Mouse (Mus musculus) liver, embryonic 16.5 days (tissue): Measurements from ENCODE around the gene Cyp1a1. TPM values are rescaled to one million over a fixed set of nuclear protein-coding genes. Genes with fewer than 3 reads are reported as not detected.

Source experiments
- ATAC-seq: fragments of 200-750 bp; cut with Nextera tagmentation; 2 replicates; pipeline ENCODE4 v1.8.0; 2017; ENCODE audit warnings: low read depth, mild to moderate bottlenecking, moderate number of reproducible peaks, moderate library complexity
- H3K27ac ChIP-seq: fragments of 300-500 bp; sonication (generic); 2 replicates; pipeline ENCODE4 v1.5.1; 2014; ENCODE audit warnings: mild to moderate bottlenecking, low read length
- H3K27me3 ChIP-seq: fragments of 300-500 bp; sonication (generic); 2 replicates; pipeline ENCODE4 v1.6.1; 2014; ENCODE audit warnings: low read depth, low read length, mixed read lengths; ENCODE audit not compliant: control insufficient read depth, insufficient read depth
- H3K36me3 ChIP-seq: fragments of 300-500 bp; sonication (generic); 2 replicates; pipeline ENCODE4 v1.6.1; 2014; ENCODE audit warnings: mild to moderate bottlenecking; ENCODE audit not compliant: control insufficient read depth, insufficient read depth
- H3K4me1 ChIP-seq: fragments of 300-500 bp; sonication (generic); 2 replicates; pipeline ENCODE4 v1.6.1; 2014; ENCODE audit warnings: low read depth, low read length, mixed read lengths; ENCODE audit not compliant: control insufficient read depth
- H3K4me2 ChIP-seq: fragments of 300-500 bp; sonication (generic); 2 replicates; pipeline ENCODE4 v1.6.1; 2014; ENCODE audit warnings: low read depth, low read length, mixed read lengths
- H3K4me3 ChIP-seq: fragments of 300-500 bp; sonication (generic); 2 replicates; pipeline ENCODE4 v1.5.1; 2014; ENCODE audit warnings: low read depth, mild to moderate bottlenecking, low read length
- H3K9ac ChIP-seq: fragments of 300-500 bp; sonication (generic); 2 replicates; pipeline ENCODE4 v1.6.1; 2014; ENCODE audit warnings: low read depth, low read length
- H3K9me3 ChIP-seq: fragments of 300-500 bp; sonication (generic); replicated peaks from 2 replicates; pipeline ENCODE4 v1.6.1; 2016; ENCODE audit warnings: low read length; ENCODE audit not compliant: control insufficient read depth
- WGBS: fragments of 180-500 bp; shearing (Covaris S2); extraction: QIAGEN DNeasy Blood & Tissue Kit; methylation state at CpG from one replicate; pipeline ENCODE4 v1.1.7; 2014; ENCODE audit not compliant: insufficient replicate concordance; 5-methylcytosine and 5-hydroxymethylcytosine counted together
- polyA plus RNA-seq: library from polyadenylated mRNA; unstranded; fragments of >200 nt; fragmentation: Nextera tagmentation; extraction: Ambion mirVana; gene quantifications from 2 replicates; pipeline ENCODE4 v1.2.1, GENCODE M21; 2015

Gene Cyp1a1
- polyA plus RNA-seq, 1 experiment from 2014 or later: 0.05 TPM

- Histone ChIP-seq H3K27me3 (no peaks in the 10 kb centered on the region), H3K36me3 (no peaks in the 10 kb centered on the region), H3K4me3 (no peak within 1 kb of the TSS), H3K4me1 (no peaks in the 10 kb centered on the region), H3K9me3 (no peaks in the 10 kb centered on the region), H3K9ac (no peak within 1 kb of the TSS), H3K27ac (no peak within 1 kb of the TSS), H3K4me2 (no peak within 1 kb of the TSS)
- 51% methylated on average over 5 of the region's 5 CpGs for WGBS
- no peak for ATAC-seq
Measured at GRCm38 (mm10) chr9:57683520-57683919, 4.2 kb upstream of the Cyp1a1 start, which contains the start of gene Cyp1a2. TSS of gene Cyp1a2 (minus strand) at chr9:57683703.

DNA sequence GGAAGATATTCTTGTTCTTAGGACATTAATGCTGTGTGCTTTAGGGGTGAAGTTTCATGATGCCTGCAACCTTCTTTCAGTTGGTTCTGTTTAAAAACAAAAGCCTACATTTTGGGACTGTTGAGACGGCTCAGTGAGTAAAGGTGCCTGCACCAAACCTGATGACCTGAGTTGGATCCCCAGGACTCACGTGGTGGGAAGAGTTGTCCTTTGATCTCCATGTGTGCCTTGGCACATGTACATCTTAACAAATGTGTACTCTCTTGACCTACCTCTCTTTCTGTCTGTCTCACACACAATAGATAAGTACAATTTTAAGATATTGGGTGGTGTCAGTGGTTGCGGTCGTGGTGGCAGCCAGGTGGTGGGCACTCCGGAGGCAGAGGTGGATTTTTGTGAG, 1.7 kb upstream of the Cyp1a1 start:
- H3K9ac ChIP-seq: no peak overlapping the region
- H3K27me3 ChIP-seq: no peaks in the 10 kb centered on the region
- WGBS: 54% methylated on average over 5 of the region's 5 CpGs
- no peak overlapping the region for H3K4me3 ChIP-seq
- ATAC-seq: no peak
- no peak overlapping the region for H3K27ac ChIP-seq
- no peaks in the 10 kb centered on the region for H3K36me3 ChIP-seq
- H3K9me3 ChIP-seq: no peaks in the 10 kb centered on the region
- no peak overlapping the region for H3K4me2 ChIP-seq
- no peaks in the 10 kb centered on the region for H3K4me1 ChIP-seq

GRCm38 (mm10) chr9:57688158-57688557, 430 bp downstream of the Cyp1a1 start:
- H3K4me3 ChIP-seq: no peak overlapping the region
- H3K9me3 ChIP-seq: no peaks in the 10 kb centered on the region
- no peak overlapping the region for H3K9ac ChIP-seq
- WGBS: 29% methylated on average over 2 of the region's 2 CpGs
- no peaks in the 10 kb centered on the region for H3K36me3 ChIP-seq
- no peak overlapping the region for H3K27ac ChIP-seq
- H3K4me1 ChIP-seq: no peaks in the 10 kb centered on the region
- H3K27me3 ChIP-seq: no peaks in the 10 kb centered on the region
- no peak for ATAC-seq
- no peak overlapping the region for H3K4me2 ChIP-seq

- no peak overlapping the region for H3K9ac ChIP-seq
- H3K27me3 ChIP-seq: no peaks in the 10 kb centered on the region
- 71% methylated on average over 2 of the region's 2 CpGs for WGBS
- ATAC-seq: no peak
- no peaks in the 10 kb centered on the region for H3K9me3 ChIP-seq
- no peak overlapping the region for H3K4me2 ChIP-seq
- no peak overlapping the region for H3K27ac ChIP-seq
- no peaks in the 10 kb centered on the region for H3K4me1 ChIP-seq
- no peaks in the 10 kb centered on the region for H3K36me3 ChIP-seq
- H3K4me3 ChIP-seq: no peak overlapping the region
Measured at GRCm38 (mm10) chr9:57688606-57689005, 878 bp downstream of the Cyp1a1 start.

GRCm38 (mm10) chr9:57694108-57694507, 6.4 kb downstream of the Cyp1a1 start:
- Histone ChIP-seq H3K9me3 (no peaks in the 10 kb centered on the region), H3K36me3 (no peaks in the 10 kb centered on the region), H3K4me2 (no peak overlapping the region), H3K4me1 (peaks cover 19% of the 10 kb centered on the region), H3K4me3 (no peak overlapping the region), H3K27me3 (peaks cover 29% of the 10 kb centered on the region), H3K9ac (no peak overlapping the region), H3K27ac (no peak overlapping the region)
- 73% methylated on average over 2 of the region's 2 CpGs for WGBS
- ATAC-seq: no peak

DNA sequence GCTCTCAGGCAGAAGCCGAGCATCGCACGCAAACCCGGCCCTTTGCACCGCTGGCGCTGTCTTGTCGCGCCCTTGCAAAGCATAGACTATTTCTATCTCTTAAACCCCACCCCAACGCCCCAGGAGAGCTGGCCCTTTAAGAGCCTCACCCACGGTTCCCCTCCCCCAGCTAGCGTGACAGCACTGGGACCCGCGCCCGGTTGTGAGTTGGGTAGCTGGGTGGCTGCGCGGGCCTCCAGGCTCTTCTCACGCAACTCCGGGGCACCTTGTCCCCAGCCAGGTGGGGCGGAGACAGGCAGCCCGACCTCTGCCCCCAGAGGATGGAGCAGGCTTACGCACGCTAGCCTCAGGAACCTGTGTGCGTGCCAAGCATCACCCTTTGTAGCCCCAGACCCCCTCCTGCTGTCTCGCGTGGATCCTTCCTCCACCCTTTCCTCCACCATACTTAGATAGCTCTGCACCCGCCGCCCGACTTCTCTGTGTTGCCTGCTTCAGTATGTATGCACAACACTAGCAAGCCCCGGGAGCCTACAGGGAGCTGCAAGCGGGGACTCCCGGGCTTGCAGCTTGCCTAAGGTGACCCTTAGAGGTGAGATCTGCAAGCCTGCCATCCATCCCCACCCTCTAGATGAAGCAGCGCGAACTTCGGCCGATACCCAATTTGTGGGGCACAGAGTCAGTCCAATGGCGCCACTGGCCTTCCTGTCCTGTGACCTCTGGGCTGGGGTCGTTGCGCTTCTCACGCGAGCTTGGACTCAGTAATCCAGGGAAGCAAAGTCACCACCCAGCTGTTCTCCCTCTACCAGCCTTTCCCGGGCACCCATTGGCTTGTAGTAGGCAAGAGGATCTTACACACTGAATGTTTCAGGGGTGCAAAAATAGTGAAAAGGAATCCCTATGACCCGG, 8.9 kb downstream of the Cyp1a1 start:
- Histone ChIP-seq H3K4me1 (peaks cover 19% of the 10 kb centered on the region), H3K36me3 (no peaks in the 10 kb centered on the region), H3K27ac (no peak overlapping the region), H3K27me3 (peaks cover 29% of the 10 kb centered on the region), H3K9ac (no peak overlapping the region), H3K4me2 (peak overlapping the region; percentile 56), H3K9me3 (no peaks in the 10 kb centered on the region), H3K4me3 (peak overlapping the region; percentile 40)
- ATAC-seq: peak; percentile 53
- WGBS: 3% methylated on average over 42 of the region's 42 CpGs

DNA sequence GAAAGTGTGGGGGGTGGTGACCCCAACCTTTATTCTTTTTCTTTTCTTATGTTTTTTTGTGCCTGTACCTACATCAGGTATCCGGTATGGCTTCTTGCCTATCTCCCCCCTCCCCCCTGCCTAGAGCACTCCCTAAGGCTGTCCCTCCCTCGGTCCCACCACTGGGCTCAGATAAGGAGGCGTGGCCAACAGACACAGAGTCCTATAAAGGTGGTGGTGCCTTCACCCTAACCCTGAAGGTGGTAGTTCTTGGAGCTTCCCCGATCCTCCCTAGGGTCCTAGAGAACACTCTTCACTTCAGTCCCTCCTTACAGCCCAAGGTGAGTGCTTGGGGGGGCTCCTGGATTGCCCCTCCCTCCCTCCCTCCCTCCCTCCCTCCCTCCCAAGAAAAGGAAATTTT, 9.7 kb downstream of the Cyp1a1 start:
- 7% methylated on average over 4 of the region's 4 CpGs for WGBS

GRCm38 (mm10) chr9:57698466-57699150, 10.9 kb downstream of the Cyp1a1 start:
- Histone ChIP-seq H3K4me1 (peaks cover 19% of the 10 kb centered on the region), H3K4me3 (no peak overlapping the region), H3K9ac (no peak overlapping the region), H3K27ac (no peak overlapping the region), H3K27me3 (peaks cover 29% of the 10 kb centered on the region), H3K9me3 (no peaks in the 10 kb centered on the region), H3K4me2 (no peak overlapping the region), H3K36me3 (no peaks in the 10 kb centered on the region)
- 33% methylated on average over 1 of the region's 1 CpGs for WGBS
- no peak for ATAC-seq

More for the DNA sequence above, 9.7 kb downstream of the Cyp1a1 start:
- Histone ChIP-seq H3K4me1 (peaks cover 19% of the 10 kb centered on the region), H3K27ac (no peak overlapping the region), H3K36me3 (no peaks in the 10 kb centered on the region), H3K4me2 (0 out of 2 replicates have a peak overlapping the region, but pooled peaks have one; percentile 56), H3K27me3 (peaks cover 29% of the 10 kb centered on the region), H3K4me3 (no peak overlapping the region), H3K9ac (no peak overlapping the region), H3K9me3 (no peaks in the 10 kb centered on the region)
- ATAC-seq: peak; percentile 46; the same call in 1 of the 2 replicates

GRCm38 (mm10) chr9:57706496-57706895, 18.8 kb downstream of the Cyp1a1 start:
- Histone ChIP-seq H3K9me3 (no peaks in the 10 kb centered on the region), H3K27ac (no peak overlapping the region), H3K4me1 (peaks cover 3% of the 10 kb centered on the region), H3K4me2 (no peak overlapping the region), H3K4me3 (no peak overlapping the region), H3K27me3 (no peaks in the 10 kb centered on the region), H3K9ac (no peak overlapping the region), H3K36me3 (no peaks in the 10 kb centered on the region)
- WGBS: 74% methylated on average over 3 of the region's 3 CpGs
- ATAC-seq: no peak
